Mouse (Mus musculus): ENCODE data around the gene Tbc1d22b. TPM values are rescaled to one million over a fixed set of nuclear protein-coding genes. Genes with fewer than 3 reads are reported as not detected.

Tbc1d22b gene
- polyA plus RNA-seq, 1 experiment from 2014 or later: 19.9 TPM

DNA sequence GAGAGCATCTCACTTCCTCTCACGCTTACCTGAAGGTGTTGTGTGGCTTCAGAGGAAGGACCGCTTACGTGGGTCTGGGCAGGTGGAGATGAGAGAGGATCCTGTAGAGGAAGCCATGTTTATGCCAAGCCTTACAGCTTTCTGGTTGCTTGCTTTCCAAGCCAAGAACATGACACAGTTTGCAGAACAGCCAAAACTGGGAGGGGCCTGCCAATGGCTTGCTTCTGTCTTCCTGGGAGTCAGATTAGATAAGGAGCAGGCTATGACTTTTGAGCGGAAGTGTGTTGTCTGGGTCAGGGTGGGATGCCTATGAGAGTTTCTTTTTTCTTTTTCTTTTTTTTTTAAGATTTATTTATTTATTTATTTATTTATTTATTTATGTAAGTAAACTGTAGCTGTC lies 87.8 kb downstream of the Tbc1d22b start:
- Histone ChIP-seq H3K4me3 (ENCODE audit: low read depth, low read length) (no peak overlapping the region), H3K27ac (ENCODE audit: low read depth, low read length) (no peak overlapping the region), H3K9me3 (ENCODE audit: control insufficient read depth, low read length) (no peaks in the 10 kb centered on the region), H3K27me3 (ENCODE audit: control insufficient read depth, insufficient read depth, low read length) (no peaks in the 10 kb centered on the region), H3K9ac (ENCODE audit: low read length) (no peak overlapping the region), H3K4me1 (ENCODE audit: control insufficient read depth, insufficient read depth, low read length) (no peaks in the 10 kb centered on the region), H3K36me3 (ENCODE audit: control insufficient read depth, insufficient read depth, low read length) (peaks cover 35% of the 10 kb centered on the region), H3K4me2 (ENCODE audit: low read depth) (no peak overlapping the region)
- WGBS: 96% methylated on average over 4 of the region's 4 CpGs
- ATAC-seq (ENCODE audit: insufficient read depth, low FRiP score, low TSS enrichment) (no peak), DNase-seq (ENCODE audit: low spot score) (no peak)

DNA sequence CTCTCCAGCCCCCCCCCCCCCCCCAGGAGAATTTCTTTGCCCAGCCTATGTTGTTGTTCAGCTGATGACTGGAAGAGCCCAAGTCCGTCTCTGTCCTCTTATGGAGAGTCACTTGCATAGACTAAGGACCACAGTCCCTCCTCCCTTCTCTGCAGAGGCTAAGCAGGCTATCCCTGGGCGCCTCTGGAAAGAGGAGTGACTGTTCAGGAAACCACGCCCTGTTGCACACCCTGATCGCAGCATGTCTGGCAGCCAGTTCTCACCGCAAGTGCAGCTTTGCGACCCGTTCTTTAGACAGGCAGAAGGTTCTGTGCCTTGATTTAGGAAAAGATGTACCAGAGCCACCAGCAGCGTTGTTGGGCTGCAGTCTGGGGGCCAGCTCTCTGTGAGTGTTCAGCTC lies 88.3 kb downstream of the Tbc1d22b start:
- Histone ChIP-seq H3K9ac (ENCODE audit: low read length) (no peak overlapping the region), H3K4me1 (ENCODE audit: control insufficient read depth, insufficient read depth, low read length) (no peaks in the 10 kb centered on the region), H3K27ac (ENCODE audit: low read depth, low read length) (no peak overlapping the region), H3K9me3 (ENCODE audit: control insufficient read depth, low read length) (no peaks in the 10 kb centered on the region), H3K36me3 (ENCODE audit: control insufficient read depth, insufficient read depth, low read length) (peaks cover 33% of the 10 kb centered on the region), H3K4me3 (ENCODE audit: low read depth, low read length) (no peak overlapping the region), H3K4me2 (ENCODE audit: low read depth) (no peak overlapping the region), H3K27me3 (ENCODE audit: control insufficient read depth, insufficient read depth, low read length) (no peaks in the 10 kb centered on the region)
- 93% methylated on average over 8 of the region's 8 CpGs for WGBS
- ATAC-seq (ENCODE audit: insufficient read depth, low FRiP score, low TSS enrichment) (no peak), DNase-seq (ENCODE audit: low spot score) (no peak)

- H3K27ac ChIP-seq (ENCODE audit: low read depth, low read length): no peak overlapping the region
- H3K9me3 ChIP-seq (ENCODE audit: control insufficient read depth, low read length): no peaks in the 10 kb centered on the region
- no peak overlapping the region for H3K4me2 ChIP-seq (ENCODE audit: low read depth)
- H3K4me1 ChIP-seq (ENCODE audit: control insufficient read depth, insufficient read depth, low read length): no peaks in the 10 kb centered on the region
- no peaks in the 10 kb centered on the region for H3K27me3 ChIP-seq (ENCODE audit: control insufficient read depth, insufficient read depth, low read length)
- DNase-seq (ENCODE audit: low spot score) (no peak), ATAC-seq (ENCODE audit: insufficient read depth, low FRiP score, low TSS enrichment) (no peak)
- WGBS: 95% methylated on average over 11 of the region's 11 CpGs
- no peak overlapping the region for H3K4me3 ChIP-seq (ENCODE audit: low read depth, low read length)
- H3K36me3 ChIP-seq (ENCODE audit: control insufficient read depth, insufficient read depth, low read length): peaks cover 23% of the 10 kb centered on the region
- H3K9ac ChIP-seq (ENCODE audit: low read length): no peak overlapping the region
These were observed 91.4 kb downstream of the Tbc1d22b start for GRCm38 (mm10) chr17:29640971-29641370.

DNA sequence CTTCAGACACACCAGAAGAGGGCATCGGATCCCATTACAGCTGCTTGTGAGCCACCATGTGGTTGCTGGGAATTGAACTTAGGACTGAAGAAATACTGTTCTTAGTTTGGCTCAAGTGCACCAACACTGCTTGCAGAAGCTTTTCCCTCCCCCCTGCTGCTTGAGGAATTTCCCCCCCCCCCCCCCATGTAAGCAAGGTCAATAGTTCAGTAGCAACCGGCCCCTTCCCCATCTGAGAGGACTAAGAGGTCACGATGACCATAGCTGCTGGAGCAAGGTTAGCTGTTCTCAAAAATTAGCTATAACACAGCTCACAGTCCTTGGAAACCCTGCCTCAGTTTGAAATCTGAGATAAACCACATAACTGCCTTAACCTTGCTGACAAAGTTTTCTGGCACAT lies 92.6 kb downstream of the Tbc1d22b start:
- H3K4me2 ChIP-seq (ENCODE audit: low read depth): no peak overlapping the region
- H3K9ac ChIP-seq (ENCODE audit: low read length): no peak overlapping the region
- no peaks in the 10 kb centered on the region for H3K27me3 ChIP-seq (ENCODE audit: control insufficient read depth, insufficient read depth, low read length)
- H3K27ac ChIP-seq (ENCODE audit: low read depth, low read length): no peak overlapping the region
- H3K36me3 ChIP-seq (ENCODE audit: control insufficient read depth, insufficient read depth, low read length): peaks cover 21% of the 10 kb centered on the region
- H3K4me1 ChIP-seq (ENCODE audit: control insufficient read depth, insufficient read depth, low read length): no peaks in the 10 kb centered on the region
- no peaks in the 10 kb centered on the region for H3K9me3 ChIP-seq (ENCODE audit: control insufficient read depth, low read length)
- WGBS: 54% methylated on average over 3 of the region's 3 CpGs
- DNase-seq (ENCODE audit: low spot score) (no peak), ATAC-seq (ENCODE audit: insufficient read depth, low FRiP score, low TSS enrichment) (no peak)
- no peak overlapping the region for H3K4me3 ChIP-seq (ENCODE audit: low read depth, low read length)

Small RNA genes lying within 50 kb of the gene (microRNA-seq; reads per million reads assigned to microRNA genes)
- not detected for gene Mir7667

Other genes starting within 250 kb of the Tbc1d22b start
- gene Pi16, start 232.1 kb upstream of the Tbc1d22b start, polyA plus RNA-seq (2014; fragmentation: Nextera tagmentation; extraction: Ambion mirVana): 0.23 and 0.36 TPM in 2 replicates
- 402 and 441 TPM in 2 replicates for gene Mtch1, start 201.9 kb upstream of the Tbc1d22b start, polyA plus RNA-seq (2014; fragmentation: Nextera tagmentation; extraction: Ambion mirVana)
- 2.8 and 3.5 TPM in 2 replicates for gene Fgd2, start 188.9 kb upstream of the Tbc1d22b start, polyA plus RNA-seq (2014; fragmentation: Nextera tagmentation; extraction: Ambion mirVana)
- 23.1 and 24.3 TPM in 2 replicates for gene Pim1, start 59.0 kb upstream of the Tbc1d22b start, polyA plus RNA-seq (2014; fragmentation: Nextera tagmentation; extraction: Ambion mirVana)
- not detected in 2 replicates for gene Gm17657, start 147 bp upstream of the Tbc1d22b start, polyA plus RNA-seq (2014; fragmentation: Nextera tagmentation; extraction: Ambion mirVana)
- gene Tmem217, start 2.6 kb downstream of the Tbc1d22b start, polyA plus RNA-seq (2014; fragmentation: Nextera tagmentation; extraction: Ambion mirVana): 0.35 and 0.45 TPM in 2 replicates
- gene Rnf8, start 65.0 kb downstream of the Tbc1d22b start, polyA plus RNA-seq (2014; fragmentation: Nextera tagmentation; extraction: Ambion mirVana): 109 and 112 TPM in 2 replicates
- gene Gm28043, start 65.1 kb downstream of the Tbc1d22b start, polyA plus RNA-seq (2014; fragmentation: Nextera tagmentation; extraction: Ambion mirVana): 2.7 and 2.9 TPM in 2 replicates
- gene Cmtr1, start 110.8 kb downstream of the Tbc1d22b start, polyA plus RNA-seq (2014; fragmentation: Nextera tagmentation; extraction: Ambion mirVana): 138 and 147 TPM in 2 replicates
- 16.1 and 16.4 TPM in 2 replicates for gene Ccdc167, start 167.3 kb downstream of the Tbc1d22b start, polyA plus RNA-seq (2014; fragmentation: Nextera tagmentation; extraction: Ambion mirVana)